Mouse (Mus musculus) spleen, postnatal 14 days (tissue): ENCODE results near the gene Sema4a.
A peak's percentile ranks its signal among the peaks of the same experiment; 100 is the strongest.

ENCODE experiments used
- DNase-seq, 2 experiments: peaks; one replicate each; pipeline ENCODE4 v3.0.0; 2021 to 2022; ENCODE audit warnings: low spot score in 2 of 2

The Sema4a gene

GRCm38 (mm10) chr3:88456313-88456712 lies 4.7 kb downstream of the Sema4a start:
- no peak for DNase-seq

- DNase-seq = no peak
Observed at GRCm38 (mm10) chr3:88455588-88456264, 5.3 kb downstream of the Sema4a start.

GRCm38 (mm10) chr3:88454762-88455587 lies 6.0 kb downstream of the Sema4a start:
- DNase-seq = no peak

GRCm38 (mm10) chr3:88453986-88454385 lies 7.0 kb downstream of the Sema4a start:
- no peak for DNase-seq

- no peak for DNase-seq
Observed at GRCm38 (mm10) chr3:88453369-88453768, 7.6 kb downstream of the Sema4a start.

- DNase-seq = no peak
Observed at GRCm38 (mm10) chr3:88452716-88453115, 8.3 kb downstream of the Sema4a start.

GRCm38 (mm10) chr3:88452246-88452645 lies 8.7 kb downstream of the Sema4a start:
- no peak for DNase-seq

GRCm38 (mm10) chr3:88450379-88451131 lies 10.4 kb downstream of the Sema4a start:
- DNase-seq = no peak

- DNase-seq = no peak
Observed at GRCm38 (mm10) chr3:88449395-88450023, 11.5 kb downstream of the Sema4a start.

GRCm38 (mm10) chr3:88448443-88448842 lies 12.5 kb downstream of the Sema4a start:
- DNase-seq = no peak

- DNase-seq = no peak
Observed at GRCm38 (mm10) chr3:88447676-88448183, 13.3 kb downstream of the Sema4a start.

- no peak for DNase-seq
Observed at GRCm38 (mm10) chr3:88446471-88447123, 14.4 kb downstream of the Sema4a start.

- no peak for DNase-seq
Observed at GRCm38 (mm10) chr3:88442888-88443287, 18.1 kb downstream of the Sema4a start.

GRCm38 (mm10) chr3:88442488-88442887 lies 18.5 kb downstream of the Sema4a start:
- no peak for DNase-seq

- DNase-seq = peak in 1 of 2 experiments; percentile 36
Observed at GRCm38 (mm10) chr3:88440500-88441381, 20.2 kb downstream of the Sema4a start.

GRCm38 (mm10) chr3:88439582-88439981 lies 21.4 kb downstream of the Sema4a start:
- DNase-seq = no peak

GRCm38 (mm10) chr3:88437454-88437853 lies 23.5 kb downstream of the Sema4a start:
- no peak for DNase-seq

GRCm38 (mm10) chr3:88436395-88437201 lies 24.4 kb downstream of the Sema4a start:
- peak in 1 of 2 experiments; percentile 27 for DNase-seq

GRCm38 (mm10) chr3:88435515-88435914 lies 25.5 kb downstream of the Sema4a start:
- DNase-seq = no peak
